Mouse (Mus musculus) lung, embryonic 16.5 days (tissue): ENCODE data around the gene Adam4. TPM values are rescaled to one million over a fixed set of nuclear protein-coding genes. Genes with fewer than 3 reads are reported as not detected.

ENCODE experiments used
- polyA plus RNA-seq: library from polyadenylated mRNA; unstranded; fragments of >200 nt; fragmentation: Nextera tagmentation; extraction: Ambion mirVana; gene quantifications from 2 replicates; pipeline ENCODE4 v1.2.1, GENCODE M21; 2015

Gene Adam4
- polyA plus RNA-seq, 1 experiment from 2014 or later = 0.58 TPM

Other genes with a start within 250 kb of the Adam4 start
- gene Slc8a3, start 88.8 kb downstream of the Adam4 start, polyA plus RNA-seq = 0.69 and 0.72 TPM in 2 replicates
- gene Gm4787, start 42.5 kb downstream of the Adam4 start, polyA plus RNA-seq = 0.21 and 0.33 TPM in 2 replicates
- gene Cox16, start 63.2 kb upstream of the Adam4 start, polyA plus RNA-seq = 122 and 135 TPM in 2 replicates
- 25.3 and 27.6 TPM in 2 replicates for gene Gm20498, start 111.0 kb upstream of the Adam4 start, polyA plus RNA-seq
- gene Synj2bp, start 111.0 kb upstream of the Adam4 start, polyA plus RNA-seq = 34.6 and 41.6 TPM in 2 replicates
- 0.23 and 0.25 TPM in 2 replicates for gene Adam21, start 146.5 kb upstream of the Adam4 start, polyA plus RNA-seq
- 58.5 and 61.9 TPM in 2 replicates for gene Med6, start 173.1 kb upstream of the Adam4 start, polyA plus RNA-seq
- gene Ttc9, start 209.3 kb upstream of the Adam4 start, polyA plus RNA-seq = 4.9 and 6.5 TPM in 2 replicates